15 mouse cellular contexts compared by ENCODE assay signal in the genomic region with DNA sequence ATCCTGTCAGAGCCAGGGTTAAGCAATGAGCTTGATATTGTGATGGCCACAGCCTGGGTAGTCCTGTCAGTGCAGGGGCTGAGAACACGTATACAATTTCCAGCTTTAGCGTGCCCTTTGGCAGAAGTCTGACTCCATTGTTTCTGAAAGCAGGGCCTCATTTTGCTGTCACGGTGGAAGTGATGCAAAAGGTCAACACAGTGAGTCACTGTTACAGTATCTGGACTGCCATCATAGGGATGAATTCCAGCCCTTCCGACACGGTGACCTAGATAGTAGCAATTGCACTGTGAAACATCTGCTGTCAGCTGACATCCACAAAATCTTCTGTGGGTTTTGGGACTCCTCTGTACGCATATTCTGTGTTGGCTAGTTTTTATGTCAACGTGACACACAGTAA.
"Had no signal": no experiment of that assay in that cellular context is flagged by ENCODE, and none has a peak within 500 bp of the region (broad histone marks: within the 10 kb centered on the region; RNA-seq: fewer than 3 reads in every experiment).

No protein-coding gene starts in this region.

- H3K9me3 ChIP-seq: liver, embryonic 13.5 days; midbrain, embryonic 12.5 days had no signal

- H3K4me3 ChIP-seq: layer of hippocampus, adult 2 months; liver, embryonic 13.5 days; midbrain, embryonic 12.5 days had no signal

- H3K36me3 ChIP-seq: liver, embryonic 13.5 days; midbrain, embryonic 12.5 days had no signal

- H3K27me3 ChIP-seq: liver, embryonic 13.5 days; midbrain, embryonic 12.5 days had no signal

- H3K27ac ChIP-seq: layer of hippocampus, adult 2 months; liver, embryonic 13.5 days; midbrain, embryonic 12.5 days had no signal

- DNase-seq: kidney, adult 18-20 months; kidney, adult 9 months; kidney, postnatal 25 days; layer of hippocampus, adult 9-11 months; liver, embryonic 13.5 days; lung, adult 2 months; lung, postnatal 14 days; lung, postnatal 4 days; right cerebral cortex, postnatal 25 days; spleen, adult 18-20 months; thymus, adult 18-20 months; thymus, postnatal 14 days; thymus, postnatal 4 days had no signal

- H3K4me1 ChIP-seq: liver, embryonic 13.5 days had no signal
